Mouse (Mus musculus) embryonic fibroblast, embryonic 13.5 days (primary cell): ENCODE data around the gene Daxx.

ENCODE experiments used
- CTCF ChIP-seq: IDR thresholded peaks from 2 replicates; pipeline ENCODE4 v1.5.1; 2011; ENCODE audit warnings: mild to moderate bottlenecking, control low read depth, low read length, moderate library complexity, borderline replicate concordance; ENCODE audit not compliant: insufficient read depth
- POLR2A ChIP-seq: IDR thresholded peaks from 2 replicates; pipeline ENCODE4 v1.6.1; 2011; ENCODE audit warnings: low read depth, mild to moderate bottlenecking, control low read depth, low read length, moderate library complexity

DNA sequence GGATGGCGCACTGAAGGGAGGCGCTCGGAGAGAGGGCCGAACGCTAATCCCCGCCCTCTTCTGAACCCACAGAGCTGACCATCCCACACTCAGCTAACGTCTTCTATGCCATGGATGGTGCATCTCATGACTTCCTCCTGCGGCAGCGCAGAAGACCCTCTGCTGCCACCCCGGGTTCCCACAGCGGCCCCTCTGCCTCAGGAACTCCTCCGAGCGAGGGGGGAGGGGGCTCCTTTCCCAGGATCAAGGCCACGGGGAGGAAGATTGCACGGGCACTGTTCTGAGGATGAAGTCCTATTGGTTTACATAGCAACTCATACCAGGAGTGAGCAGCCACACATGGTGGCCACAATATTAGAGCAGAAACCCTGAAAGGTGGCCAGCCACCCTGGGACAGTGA is 27.8 kb downstream of the Daxx start:
- TF ChIP-seq CTCF (no peak), POLR2A (no peak)
